Mouse (Mus musculus) gonadal fat pad, adult 2 months (tissue): ENCODE measurements around the gene Cep295. TPM values are rescaled to one million over a fixed set of nuclear protein-coding genes. Genes with fewer than 3 reads are reported as not detected.

Experiments used
- polyA plus RNA-seq: library from polyadenylated mRNA; depleted of rRNA; stranded (reverse); fragments of >200 nt; gene quantifications from 2 replicates; pipeline ENCODE4 v1.2.3, GENCODE M21; 2012; rRNA removed

Cep295 gene
- polyA plus RNA-seq, 1 experiment: 5.5 TPM

Other genes starting within 250 kb of the Cep295 start
- gene Hephl1, start 245.7 kb downstream of the Cep295 start, polyA plus RNA-seq: 0.20 and 2.8 TPM in 2 replicates
- gene Vstm5, start 118.7 kb downstream of the Cep295 start, polyA plus RNA-seq: 5.1 and 5.9 TPM in 2 replicates
- gene Med17, start 77.9 kb downstream of the Cep295 start, polyA plus RNA-seq: 26.6 and 31.6 TPM in 2 replicates
- 10.8 and 11.5 TPM in 2 replicates for gene Taf1d, start 51.6 kb downstream of the Cep295 start, polyA plus RNA-seq
- 30.8 and 46.6 TPM in 2 replicates for gene 4931406C07Rik, start 51.3 kb downstream of the Cep295 start, polyA plus RNA-seq
- 21.3 and 32.3 TPM in 2 replicates for gene Smco4, start 135.6 kb upstream of the Cep295 start, polyA plus RNA-seq